Mouse (Mus musculus) midbrain, embryonic 12.5 days (tissue): ENCODE data around the gene Gm2004. TPM values are rescaled to one million over a fixed set of nuclear protein-coding genes. Genes with fewer than 3 reads are reported as not detected.
"Not testable (repeated sequence)": the region's sequence is repeated elsewhere in the genome, so short reads cannot be mapped to it uniquely, and the experiment has no call there.

Source experiments
- ATAC-seq: fragments of 200-750 bp; cut with Nextera tagmentation; 2 replicates; pipeline ENCODE4 v1.8.0; 2017; ENCODE audit warnings: low read depth, moderate TSS enrichment, moderate library complexity; ENCODE audit not compliant: low FRiP score
- H3K27ac ChIP-seq: fragments of 300-500 bp; sonication (generic); replicated peaks from 2 replicates; pipeline ENCODE4 v1.5.1; 2016; ENCODE audit warnings: mild to moderate bottlenecking
- H3K27me3 ChIP-seq: fragments of 300-500 bp; sonication (generic); 2 replicates; pipeline ENCODE4 v1.6.1; 2016; ENCODE audit warnings: mild to moderate bottlenecking
- H3K36me3 ChIP-seq: fragments of 300-500 bp; sonication (generic); 2 replicates; pipeline ENCODE4 v1.6.1; 2016
- H3K4me1 ChIP-seq: fragments of 300-500 bp; sonication (generic); 2 replicates; pipeline ENCODE4 v1.6.1; 2016
- H3K4me2 ChIP-seq: fragments of 300-500 bp; sonication (generic); replicated peaks from 2 replicates; pipeline ENCODE4 v1.6.1; 2016; ENCODE audit warnings: mild to moderate bottlenecking, moderate library complexity
- H3K4me3 ChIP-seq: fragments of 300-500 bp; sonication (generic); 2 replicates; pipeline ENCODE4 v1.5.1; 2016; ENCODE audit warnings: mild to moderate bottlenecking
- H3K9ac ChIP-seq: fragments of 300-500 bp; sonication (generic); replicated peaks from 2 replicates; pipeline ENCODE4 v1.6.1; 2016; ENCODE audit warnings: mild to moderate bottlenecking, moderate library complexity
- H3K9me3 ChIP-seq: fragments of 300-500 bp; sonication (generic); 2 replicates; pipeline ENCODE4 v1.6.1; 2016; ENCODE audit warnings: mild to moderate bottlenecking
- WGBS: fragments of 180-500 bp; shearing (Covaris S2); methylation state at CpG from one replicate; pipeline ENCODE4 v1.1.7; 2016; 5-methylcytosine and 5-hydroxymethylcytosine counted together
- polyA plus RNA-seq: library from polyadenylated mRNA; unstranded; fragments of >200 nt; fragmentation: Nextera tagmentation; extraction: Ambion mirVana; gene quantifications from 2 replicates; pipeline ENCODE4 v1.2.1, GENCODE M21; 2016

The Gm2004 gene
- 0.96 and 1.4 TPM in 2 replicates for polyA plus RNA-seq

GRCm38 (mm10) chr2:176149725-176150124 is at the start of gene Gm2004:
Gene Gm2004 (minus strand): TSS chr2:176149825.
- not testable (repeated sequence) for H3K36me3 ChIP-seq, H3K4me3 ChIP-seq, H3K4me2 ChIP-seq, H3K9me3 ChIP-seq, H3K27me3 ChIP-seq, H3K27ac ChIP-seq, H3K4me1 ChIP-seq, H3K9ac ChIP-seq, ATAC-seq
- WGBS, result no CpG with 5 or more reads among the region's 2 CpGs

Other genes starting within 250 kb of the Gm2004 start
- gene Zfp966, start 218.7 kb downstream of the Gm2004 start, polyA plus RNA-seq, result 5.0 and 5.3 TPM in 2 replicates
- 14.3 and 23.1 TPM in 2 replicates for gene Gm2026, start 184.5 kb downstream of the Gm2004 start, polyA plus RNA-seq
- 6.1 and 12.6 TPM in 2 replicates for gene 2210418O10Rik, start 76.7 kb upstream of the Gm2004 start, polyA plus RNA-seq
- not detected in 2 replicates for gene Gm11009, start 169.7 kb upstream of the Gm2004 start, polyA plus RNA-seq